Mouse (Mus musculus): ENCODE data around the gene Hck. TPM values are rescaled to one million over a fixed set of nuclear protein-coding genes. Genes with fewer than 3 reads are reported as not detected.

The Hck gene
- polyA plus RNA-seq, 1 experiment from 2014 or later, result 2.7 TPM

- Histone ChIP-seq H3K27ac (no peak overlapping the region), H3K4me3 (no peak overlapping the region), H3K4me1 (replicated peaks) (peaks cover 2% of the 10 kb centered on the region), H3K27me3 (ENCODE audit: insufficient read depth, poor library complexity, severe bottlenecking) (0 out of 2 replicates have a peak, but pooled peaks cover 6% of the 10 kb centered on the region), H3K36me3 (no peaks in the 10 kb centered on the region), H3K9me3 (no peaks in the 10 kb centered on the region)
- 76% methylated on average over 5 of the region's 5 CpGs for WGBS
- DNase-seq (ENCODE audit: low spot score), result no peak
Measured at GRCm38 (mm10) chr2:153145346-153145745, 37.1 kb downstream of the Hck start.

GRCm38 (mm10) chr2:153147236-153147635 lies 39.0 kb downstream of the Hck start:
- 0 out of 2 replicates have a peak, but pooled peaks cover 3% of the 10 kb centered on the region for H3K27me3 ChIP-seq (ENCODE audit: insufficient read depth, poor library complexity, severe bottlenecking)
- no peak overlapping the region for H3K27ac ChIP-seq
- no peak for DNase-seq (ENCODE audit: low spot score)
- no peaks in the 10 kb centered on the region for H3K36me3 ChIP-seq
- no peaks in the 10 kb centered on the region for H3K4me1 ChIP-seq (replicated peaks)
- no peak overlapping the region for H3K4me3 ChIP-seq
- WGBS, result 83% methylated on average over 3 of the region's 3 CpGs
- no peaks in the 10 kb centered on the region for H3K9me3 ChIP-seq

GRCm38 (mm10) chr2:153147715-153148114 lies 39.4 kb downstream of the Hck start:
- DNase-seq (ENCODE audit: low spot score), result peak; percentile 67
- Histone ChIP-seq H3K36me3 (no peaks in the 10 kb centered on the region), H3K4me3 (no peak overlapping the region), H3K27ac (no peak overlapping the region), H3K9me3 (no peaks in the 10 kb centered on the region), H3K4me1 (replicated peaks) (no peaks in the 10 kb centered on the region), H3K27me3 (ENCODE audit: insufficient read depth, poor library complexity, severe bottlenecking) (no peaks in the 10 kb centered on the region)
- WGBS, result 23% methylated on average over 3 of the region's 3 CpGs

- Histone ChIP-seq H3K27ac (no peak overlapping the region), H3K4me3 (no peak overlapping the region), H3K4me1 (replicated peaks) (no peaks in the 10 kb centered on the region), H3K36me3 (no peaks in the 10 kb centered on the region), H3K27me3 (ENCODE audit: insufficient read depth, poor library complexity, severe bottlenecking) (no peaks in the 10 kb centered on the region), H3K9me3 (no peaks in the 10 kb centered on the region)
- 87% methylated on average over 3 of the region's 3 CpGs for WGBS
- no peak for DNase-seq (ENCODE audit: low spot score)
Measured at GRCm38 (mm10) chr2:153149742-153150141, 41.5 kb downstream of the Hck start.

GRCm38 (mm10) chr2:153151026-153151425 lies 42.8 kb downstream of the Hck start:
- H3K9me3 ChIP-seq, result no peaks in the 10 kb centered on the region
- no peaks in the 10 kb centered on the region for H3K36me3 ChIP-seq
- WGBS, result 88% methylated on average over 7 of the region's 7 CpGs
- H3K4me1 ChIP-seq (replicated peaks), result no peaks in the 10 kb centered on the region
- no peak for DNase-seq (ENCODE audit: low spot score)
- H3K27ac ChIP-seq, result no peak overlapping the region
- no peaks in the 10 kb centered on the region for H3K27me3 ChIP-seq (ENCODE audit: insufficient read depth, poor library complexity, severe bottlenecking)
- no peak overlapping the region for H3K4me3 ChIP-seq

- no peak for DNase-seq (ENCODE audit: low spot score)
- 84% methylated on average over 8 of the region's 8 CpGs for WGBS
- Histone ChIP-seq H3K36me3 (no peaks in the 10 kb centered on the region), H3K4me1 (replicated peaks) (no peaks in the 10 kb centered on the region), H3K27me3 (ENCODE audit: insufficient read depth, poor library complexity, severe bottlenecking) (no peaks in the 10 kb centered on the region), H3K27ac (no peak overlapping the region), H3K9me3 (no peaks in the 10 kb centered on the region), H3K4me3 (no peak overlapping the region)
Measured at GRCm38 (mm10) chr2:153151926-153152665, 43.8 kb downstream of the Hck start.

- 80% methylated on average over 4 of the region's 4 CpGs for WGBS
- Histone ChIP-seq H3K36me3 (no peaks in the 10 kb centered on the region), H3K27ac (no peak overlapping the region), H3K4me1 (replicated peaks) (no peaks in the 10 kb centered on the region), H3K9me3 (no peaks in the 10 kb centered on the region), H3K27me3 (ENCODE audit: insufficient read depth, poor library complexity, severe bottlenecking) (no peaks in the 10 kb centered on the region), H3K4me3 (no peak overlapping the region)
- no peak for DNase-seq (ENCODE audit: low spot score)
Measured at GRCm38 (mm10) chr2:153153033-153153450, 44.8 kb downstream of the Hck start.

GRCm38 (mm10) chr2:153157270-153157669 lies 49.0 kb downstream of the Hck start:
- WGBS, result 76% methylated on average over 3 of the region's 3 CpGs
- peaks cover 6% of the 10 kb centered on the region for H3K4me1 ChIP-seq (replicated peaks)
- no peaks in the 10 kb centered on the region for H3K27me3 ChIP-seq (ENCODE audit: insufficient read depth, poor library complexity, severe bottlenecking)
- H3K27ac ChIP-seq, result no peak overlapping the region
- H3K9me3 ChIP-seq, result no peaks in the 10 kb centered on the region
- no peak for DNase-seq (ENCODE audit: low spot score)
- H3K4me3 ChIP-seq, result no peak overlapping the region
- H3K36me3 ChIP-seq, result no peaks in the 10 kb centered on the region

- Histone ChIP-seq H3K36me3 (peaks cover 9% of the 10 kb centered on the region), H3K9me3 (no peaks in the 10 kb centered on the region), H3K4me3 (no peak overlapping the region), H3K27ac (no peak overlapping the region), H3K4me1 (replicated peaks) (peaks cover 9% of the 10 kb centered on the region), H3K27me3 (ENCODE audit: insufficient read depth, poor library complexity, severe bottlenecking) (no peaks in the 10 kb centered on the region; the same call in 1 of the 2 replicates)
- no peak for DNase-seq (ENCODE audit: low spot score)
- 85% methylated on average over 5 of the region's 5 CpGs for WGBS
Measured at GRCm38 (mm10) chr2:153160133-153160532, 51.9 kb downstream of the Hck start.

GRCm38 (mm10) chr2:153160844-153161683 lies 52.8 kb downstream of the Hck start, which contains the start of gene Tm9sf4:
Gene Tm9sf4, plus strand, starts transcription at chr2:153161303.
- DNase-seq (ENCODE audit: low spot score), result peak; percentile 95
- 10% methylated on average over 34 of the region's 34 CpGs for WGBS
- Histone ChIP-seq H3K36me3 (peaks cover 14% of the 10 kb centered on the region), H3K9me3 (no peaks in the 10 kb centered on the region), H3K27me3 (ENCODE audit: insufficient read depth, poor library complexity, severe bottlenecking) (no peaks in the 10 kb centered on the region; the same call in 1 of the 2 replicates), H3K4me3 (peak within 1 kb of the TSS; percentile 88), H3K27ac (peak within 1 kb of the TSS; percentile 97), H3K4me1 (replicated peaks) (peaks cover 9% of the 10 kb centered on the region)

GRCm38 (mm10) chr2:153161684-153162080 lies 53.4 kb downstream of the Hck start:
- peaks cover 13% of the 10 kb centered on the region for H3K4me1 ChIP-seq (replicated peaks)
- peaks cover 20% of the 10 kb centered on the region for H3K36me3 ChIP-seq
- WGBS, result under 1% methylated on average over 16 of the region's 16 CpGs
- H3K27ac ChIP-seq, result peak overlapping the region; percentile 97
- peak overlapping the region; percentile 88 for H3K4me3 ChIP-seq
- H3K27me3 ChIP-seq (ENCODE audit: insufficient read depth, poor library complexity, severe bottlenecking), result peaks cover 3% of the 10 kb centered on the region; the same call in 1 of the 2 replicates
- no peaks in the 10 kb centered on the region for H3K9me3 ChIP-seq
- DNase-seq (ENCODE audit: low spot score), result no peak

GRCm38 (mm10) chr2:153167136-153167535 lies 58.9 kb downstream of the Hck start:
- Histone ChIP-seq H3K27ac (no peak overlapping the region), H3K4me3 (no peak overlapping the region), H3K4me1 (replicated peaks) (peaks cover 30% of the 10 kb centered on the region), H3K36me3 (peaks cover 42% of the 10 kb centered on the region), H3K9me3 (no peaks in the 10 kb centered on the region), H3K27me3 (ENCODE audit: insufficient read depth, poor library complexity, severe bottlenecking) (peaks cover 6% of the 10 kb centered on the region; the same call in 1 of the 2 replicates)
- DNase-seq (ENCODE audit: low spot score), result no peak
- WGBS, result 54% methylated on average over 6 of the region's 6 CpGs
